Mouse (Mus musculus): Measurements from ENCODE around the gene 2010005H15Rik. TPM values are rescaled to one million over a fixed set of nuclear protein-coding genes. Genes with fewer than 3 reads are reported as not detected.
"Not testable (repeated sequence)": the region's sequence is repeated elsewhere in the genome, so short reads cannot be mapped to it uniquely, and the experiment has no call there.

The 2010005H15Rik gene
- total RNA-seq (2014; rRNA removed) (not detected in 2 replicates), polyA plus RNA-seq (2015; fragmentation: Nextera tagmentation; extraction: Ambion mirVana) (not detected in 2 replicates)

GRCm38 (mm10) chr16:36221168-36221567 lies at the start of gene 2010005H15Rik:
2010005H15Rik (plus strand) TSS chr16:36221468.
- not testable (repeated sequence) for H3K27ac ChIP-seq (ENCODE audit: low read depth, low read length); H3K36me3 ChIP-seq (ENCODE audit: insufficient read depth, low read length); H3K4me1 ChIP-seq (ENCODE audit: insufficient read depth, low read length); H3K4me2 ChIP-seq (ENCODE audit: low read depth, low read length, poor library complexity, severe bottlenecking); H3K9ac ChIP-seq (replicated peaks; ENCODE audit: low read length, poor library complexity, severe bottlenecking); H3K9me3 ChIP-seq (ENCODE audit: low read length); DNase-seq (ENCODE audit: low spot score); H3K4me3 ChIP-seq (ENCODE audit: low read depth, low read length); H3K27me3 ChIP-seq (ENCODE audit: insufficient read depth, low read length); ATAC-seq (ENCODE audit: low FRiP score)
- WGBS, result 95% methylated on average over 6 of the region's 7 CpGs

GRCm38 (mm10) chr16:36176108-36176507 lies 45.2 kb upstream of the 2010005H15Rik start:
- Histone ChIP-seq H3K27me3 (ENCODE audit: insufficient read depth, low read length) (no peaks in the 10 kb centered on the region), H3K27ac (ENCODE audit: low read depth, low read length) (no peak overlapping the region), H3K36me3 (ENCODE audit: insufficient read depth, low read length) (no peaks in the 10 kb centered on the region), H3K4me2 (ENCODE audit: low read depth, low read length, poor library complexity, severe bottlenecking) (no peak overlapping the region), H3K9ac (replicated peaks; ENCODE audit: low read length, poor library complexity, severe bottlenecking) (no peak overlapping the region), H3K9me3 (ENCODE audit: low read length) (no peaks in the 10 kb centered on the region), H3K4me3 (ENCODE audit: low read depth, low read length) (no peak overlapping the region), H3K4me1 (ENCODE audit: insufficient read depth, low read length) (no peaks in the 10 kb centered on the region)
- DNase-seq (ENCODE audit: low spot score) (no peak), ATAC-seq (ENCODE audit: low FRiP score) (no peak)
- TF ChIP-seq CTCF (IDR thresholded peaks at IDR 0.05), result no peak

GRCm38 (mm10) chr16:36179910-36180309 lies 41.4 kb upstream of the 2010005H15Rik start:
- Histone ChIP-seq H3K27me3 (ENCODE audit: insufficient read depth, low read length) (no peaks in the 10 kb centered on the region), H3K4me3 (ENCODE audit: low read depth, low read length) (no peak overlapping the region), H3K9ac (replicated peaks; ENCODE audit: low read length, poor library complexity, severe bottlenecking) (no peak overlapping the region), H3K4me2 (ENCODE audit: low read depth, low read length, poor library complexity, severe bottlenecking) (no peak overlapping the region), H3K9me3 (ENCODE audit: low read length) (no peaks in the 10 kb centered on the region), H3K36me3 (ENCODE audit: insufficient read depth, low read length) (no peaks in the 10 kb centered on the region), H3K27ac (ENCODE audit: low read depth, low read length) (no peak overlapping the region), H3K4me1 (ENCODE audit: insufficient read depth, low read length) (no peaks in the 10 kb centered on the region)
- ATAC-seq (ENCODE audit: low FRiP score) (no peak), DNase-seq (ENCODE audit: low spot score) (no peak)
- no peak for TF ChIP-seq CTCF (IDR thresholded peaks at IDR 0.05)
- WGBS, result 91% methylated on average over 2 of the region's 2 CpGs

GRCm38 (mm10) chr16:36183912-36184311 lies 37.4 kb upstream of the 2010005H15Rik start, which contains the start of gene Gm5483:
Gm5483 (plus strand) TSS chr16:36184212.
- 83% methylated on average over 4 of the region's 4 CpGs for WGBS
- not testable (repeated sequence) for H3K27me3 ChIP-seq (ENCODE audit: insufficient read depth, low read length); ATAC-seq (ENCODE audit: low FRiP score); H3K4me2 ChIP-seq (ENCODE audit: low read depth, low read length, poor library complexity, severe bottlenecking); H3K9ac ChIP-seq (replicated peaks; ENCODE audit: low read length, poor library complexity, severe bottlenecking); H3K9me3 ChIP-seq (ENCODE audit: low read length); H3K36me3 ChIP-seq (ENCODE audit: insufficient read depth, low read length); H3K4me3 ChIP-seq (ENCODE audit: low read depth, low read length); H3K4me1 ChIP-seq (ENCODE audit: insufficient read depth, low read length); DNase-seq (ENCODE audit: low spot score); H3K27ac ChIP-seq (ENCODE audit: low read depth, low read length)

GRCm38 (mm10) chr16:36199226-36199625 lies 22.0 kb upstream of the 2010005H15Rik start:
- H3K9me3 ChIP-seq (ENCODE audit: low read length), result no peaks in the 10 kb centered on the region
- H3K27me3 ChIP-seq (ENCODE audit: insufficient read depth, low read length), result no peaks in the 10 kb centered on the region
- no peaks in the 10 kb centered on the region for H3K36me3 ChIP-seq (ENCODE audit: insufficient read depth, low read length)
- H3K9ac ChIP-seq (replicated peaks; ENCODE audit: low read length, poor library complexity, severe bottlenecking), result no peak overlapping the region
- no peak overlapping the region for H3K4me2 ChIP-seq (ENCODE audit: low read depth, low read length, poor library complexity, severe bottlenecking)
- no peak for ATAC-seq (ENCODE audit: low FRiP score)
- TF ChIP-seq CTCF (IDR thresholded peaks at IDR 0.05), result no peak
- WGBS, result 42% methylated on average over 18 of the region's 19 CpGs
- H3K27ac ChIP-seq (ENCODE audit: low read depth, low read length), result no peak overlapping the region
- H3K4me3 ChIP-seq (ENCODE audit: low read depth, low read length), result no peak overlapping the region
- DNase-seq (ENCODE audit: low spot score), result no peak
- no peaks in the 10 kb centered on the region for H3K4me1 ChIP-seq (ENCODE audit: insufficient read depth, low read length)

GRCm38 (mm10) chr16:36203846-36204245 lies 17.4 kb upstream of the 2010005H15Rik start:
- H3K36me3 ChIP-seq (ENCODE audit: insufficient read depth, low read length), result no peaks in the 10 kb centered on the region
- no peaks in the 10 kb centered on the region for H3K27me3 ChIP-seq (ENCODE audit: insufficient read depth, low read length)
- TF ChIP-seq CTCF (IDR thresholded peaks at IDR 0.05), result no peak
- no peaks in the 10 kb centered on the region for H3K9me3 ChIP-seq (ENCODE audit: low read length)
- 79% methylated on average over 5 of the region's 5 CpGs for WGBS
- DNase-seq (ENCODE audit: low spot score) (no peak), ATAC-seq (ENCODE audit: low FRiP score) (no peak)
- no peak overlapping the region for H3K4me2 ChIP-seq (ENCODE audit: low read depth, low read length, poor library complexity, severe bottlenecking)
- H3K4me3 ChIP-seq (ENCODE audit: low read depth, low read length), result no peak overlapping the region
- no peak overlapping the region for H3K27ac ChIP-seq (ENCODE audit: low read depth, low read length)
- no peaks in the 10 kb centered on the region for H3K4me1 ChIP-seq (ENCODE audit: insufficient read depth, low read length)
- no peak overlapping the region for H3K9ac ChIP-seq (replicated peaks; ENCODE audit: low read length, poor library complexity, severe bottlenecking)

GRCm38 (mm10) chr16:36205684-36206083 lies 15.6 kb upstream of the 2010005H15Rik start:
- H3K27ac ChIP-seq (ENCODE audit: low read depth, low read length); H3K4me2 ChIP-seq (ENCODE audit: low read depth, low read length, poor library complexity, severe bottlenecking); H3K4me3 ChIP-seq (ENCODE audit: low read depth, low read length); H3K9ac ChIP-seq (replicated peaks; ENCODE audit: low read length, poor library complexity, severe bottlenecking); H3K36me3 ChIP-seq (ENCODE audit: insufficient read depth, low read length); H3K9me3 ChIP-seq (ENCODE audit: low read length); H3K27me3 ChIP-seq (ENCODE audit: insufficient read depth, low read length); DNase-seq (ENCODE audit: low spot score); ATAC-seq (ENCODE audit: low FRiP score); H3K4me1 ChIP-seq (ENCODE audit: insufficient read depth, low read length): not testable (repeated sequence)
- WGBS, result 48% methylated on average over 2 of the region's 2 CpGs
